Mouse (Mus musculus) adrenal gland, postnatal 10 days (tissue): ENCODE results near the gene Ppig. TPM values are rescaled to one million over a fixed set of nuclear protein-coding genes. Genes with fewer than 3 reads are reported as not detected.
"Not testable (repeated sequence)": the region's sequence is repeated elsewhere in the genome, so short reads cannot be mapped to it uniquely, and the experiment has no call there.

ENCODE experiments used
- DNase-seq: peaks from one replicate; pipeline ENCODE4 v3.0.0; 2021; ENCODE audit warnings: mixed read lengths
- long read RNA-seq, 2 experiments: library from polyadenylated mRNA; stranded (forward); transcript quantifications; one replicate each; pipeline ENCODE4 v2.0.0; 2021
- total RNA-seq, 2 experiments: library from RNA; stranded (reverse); gene quantifications; 2 replicates each; pipeline ENCODE4 v1.2.3; 2021

Gene Ppig
- 10 to 100 TPM; 68.5 to 72.8 TPM for total RNA-seq
- long read RNA-seq, experiment 1, full-length matches to known transcripts, result 20 of 34 reads
- long read RNA-seq, experiment 1, partial matches to known transcripts, result 8 of 34 reads
- long read RNA-seq, experiment 1, other reads (novel, unspliced or antisense), result 6 of 34 reads
- long read RNA-seq, experiment 2, full-length matches to known transcripts, result 7 of 16 reads
- long read RNA-seq, experiment 2, partial matches to known transcripts, result 2 of 16 reads
- long read RNA-seq, experiment 2, other reads (novel, unspliced or antisense), result 7 of 16 reads

- no peak for DNase-seq
Observed at GRCm38 (mm10) chr2:69722273-69722649, at the start of gene Ppig. TSS of gene Ppig (plus strand) at chr2:69722545.

GRCm38 (mm10) chr2:69673723-69674122, 48.6 kb upstream of the Ppig start:
- DNase-seq, result no peak

GRCm38 (mm10) chr2:69675266-69675665, 47.1 kb upstream of the Ppig start:
- no peak for DNase-seq

DNA sequence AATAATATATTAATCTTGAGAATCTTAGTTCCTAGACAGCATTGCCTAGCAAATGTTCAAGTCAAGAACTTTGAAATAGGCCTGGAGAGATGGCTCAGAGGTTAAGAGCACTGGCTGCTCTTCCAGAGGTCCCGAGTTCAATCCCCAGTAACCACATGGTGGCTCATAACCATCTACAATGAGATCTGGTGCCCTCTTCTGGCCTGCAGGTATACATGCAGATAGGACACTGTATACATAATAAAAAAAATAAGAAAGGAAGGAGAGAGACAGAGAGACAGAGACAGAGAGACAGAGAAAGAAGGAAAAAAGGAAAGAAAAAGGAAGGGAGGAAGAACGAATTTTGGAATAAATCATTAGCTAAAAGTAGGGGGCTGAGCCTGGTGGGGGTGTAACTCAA, 45.6 kb upstream of the Ppig start:
- no peak for DNase-seq

DNA sequence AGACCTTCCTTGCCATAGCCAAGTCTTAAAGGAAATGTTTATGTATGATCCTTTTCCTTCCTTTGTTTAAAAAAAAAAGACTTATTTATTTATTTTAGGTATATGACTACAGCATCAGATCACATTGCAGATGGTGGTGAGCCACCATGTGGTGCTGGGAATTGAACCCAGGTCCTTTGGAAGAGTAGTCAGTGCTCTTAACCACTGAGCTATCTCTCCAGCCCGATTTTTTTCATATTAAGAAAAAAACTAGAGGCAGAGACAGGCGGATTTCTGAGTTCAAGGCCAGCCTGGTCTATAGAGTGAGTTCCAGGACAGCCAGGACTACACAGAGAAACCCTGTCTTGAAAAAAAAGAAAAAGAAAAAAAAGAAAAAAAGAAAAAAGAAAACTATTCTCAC, 45.1 kb upstream of the Ppig start:
- not testable (repeated sequence) for DNase-seq

DNA sequence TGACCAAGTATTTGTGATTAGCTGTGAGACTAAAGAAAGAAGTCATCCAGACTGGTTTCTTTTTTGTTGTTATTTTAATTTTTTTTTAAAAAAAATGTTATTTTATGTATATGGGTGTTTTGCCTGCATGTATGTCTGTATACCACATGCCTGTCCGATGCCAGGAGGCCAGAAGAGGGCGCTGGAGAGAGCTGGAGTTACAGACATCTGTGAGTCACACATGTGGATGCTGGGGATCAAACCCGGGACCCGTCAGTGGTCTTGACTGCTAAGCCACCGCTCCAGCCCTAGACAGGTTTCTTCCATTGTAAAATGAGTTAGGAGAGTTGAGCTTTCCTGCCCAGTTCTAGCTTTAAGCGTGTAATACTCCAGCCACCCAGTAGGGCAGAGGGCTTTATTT, 42.4 kb upstream of the Ppig start:
- DNase-seq, result no peak

GRCm38 (mm10) chr2:69681931-69682330, 40.4 kb upstream of the Ppig start:
- DNase-seq, result no peak

GRCm38 (mm10) chr2:69683036-69683805, 39.1 kb upstream of the Ppig start:
- no peak for DNase-seq

DNA sequence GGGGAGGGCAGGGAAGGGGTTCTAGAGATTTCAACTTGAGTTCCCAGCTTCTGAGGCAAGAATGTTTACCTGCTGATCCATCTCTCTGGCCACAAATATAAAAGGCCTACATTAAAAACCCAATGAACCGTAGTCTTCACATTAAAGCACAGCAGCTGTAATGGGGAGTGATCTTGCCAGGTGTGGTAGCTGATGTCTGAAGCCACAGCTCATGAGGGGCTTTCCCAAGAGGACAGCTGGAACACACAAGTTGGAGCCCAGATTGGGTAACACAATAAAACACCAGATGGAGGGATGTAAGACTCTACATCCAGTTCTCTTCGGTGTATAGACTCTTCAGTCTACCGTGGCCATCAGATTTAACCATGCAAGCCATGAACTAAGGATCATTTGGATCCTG, 37.9 kb upstream of the Ppig start:
- DNase-seq, result no peak

- no peak for DNase-seq
Observed at GRCm38 (mm10) chr2:69690214-69690613, 32.1 kb upstream of the Ppig start.

- DNase-seq, result no peak
Observed at GRCm38 (mm10) chr2:69690843-69691242, 31.5 kb upstream of the Ppig start.

DNA sequence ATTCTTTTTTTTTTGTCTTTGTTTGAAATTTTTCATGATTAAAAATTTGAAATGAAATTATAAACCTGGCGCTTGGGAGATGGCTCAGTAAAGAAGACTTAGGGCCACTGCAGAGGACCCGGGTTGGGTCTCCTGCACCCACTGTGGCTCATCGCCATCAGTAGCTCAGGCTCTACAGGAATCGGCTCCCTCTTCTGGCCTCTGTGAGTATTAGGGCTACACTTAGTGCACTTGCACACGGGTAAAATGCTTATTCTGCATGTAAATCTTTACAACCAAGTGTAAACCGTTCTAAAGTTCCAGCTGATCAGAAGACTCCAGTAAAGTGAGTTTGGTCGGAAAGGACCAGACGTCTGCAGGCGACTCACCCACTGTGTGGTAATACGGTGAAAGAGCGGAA, 28.8 kb upstream of the Ppig start:
- no peak for DNase-seq

DNA sequence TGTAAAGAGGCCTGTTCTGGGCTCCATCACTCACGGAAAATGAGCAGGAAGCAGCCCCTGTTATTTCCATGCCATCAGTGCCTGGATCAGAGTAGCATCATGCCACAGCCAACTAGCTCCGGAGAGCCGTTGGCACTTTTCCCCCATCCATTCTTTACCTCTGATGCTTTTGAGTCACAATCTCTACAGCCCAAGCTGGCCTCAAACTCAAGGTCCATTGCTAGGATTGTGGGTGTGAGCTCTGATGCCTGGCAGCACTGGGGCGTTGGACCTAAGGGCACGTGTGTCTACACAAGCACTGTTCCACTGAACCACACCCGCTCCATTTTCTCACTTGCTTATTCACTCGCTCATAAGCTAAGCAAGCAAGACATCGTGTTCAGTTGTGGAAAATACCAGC, 21.9 kb upstream of the Ppig start:
- DNase-seq, result no peak

- DNase-seq, result peak; percentile 21
Observed at GRCm38 (mm10) chr2:69712171-69712570, 10.2 kb upstream of the Ppig start.

DNA sequence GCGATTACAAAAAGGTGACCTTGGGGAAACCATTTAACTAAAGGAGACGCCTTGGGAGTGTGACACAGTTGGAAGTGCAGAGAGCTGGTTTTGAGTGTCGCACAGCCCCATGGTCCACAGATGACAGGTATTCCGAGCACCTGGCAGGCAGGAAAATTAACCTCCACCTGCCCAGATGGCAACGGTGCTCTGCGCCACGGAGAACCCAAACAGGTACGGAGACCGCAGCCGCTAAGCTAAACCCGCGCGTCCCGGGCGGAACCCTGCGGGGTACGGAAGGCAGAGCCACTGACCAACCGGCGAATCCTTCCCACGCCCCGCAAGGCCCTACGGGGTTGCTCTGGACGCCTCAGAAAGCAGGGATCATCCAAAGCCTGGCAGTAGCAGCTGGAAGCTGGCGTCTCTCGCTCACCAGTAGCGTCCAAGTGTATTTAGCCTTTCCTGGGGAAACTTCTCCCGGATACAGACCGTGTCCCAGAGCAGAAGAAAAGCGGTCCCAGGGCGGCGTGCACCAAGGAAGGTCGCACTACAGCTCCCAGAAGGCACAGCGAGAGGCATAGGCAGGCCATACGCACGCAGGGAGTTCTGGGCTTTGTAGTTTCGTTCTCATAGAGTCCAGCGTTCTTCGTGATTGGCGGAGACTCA, 9.2 kb upstream of the Ppig start, which contains the start of gene Fastkd1:
Gene Fastkd1 (minus strand): TSS at position 536 of the 645 bp plus-strand sequence.
- DNase-seq, result peak; percentile 88

GRCm38 (mm10) chr2:69713626-69714014, 8.7 kb upstream of the Ppig start:
- DNase-seq, result no peak

- DNase-seq, result peak; percentile 10
Observed at GRCm38 (mm10) chr2:69714126-69714525, 8.2 kb upstream of the Ppig start.

- no peak for DNase-seq
Observed at GRCm38 (mm10) chr2:69716483-69716882, 5.9 kb upstream of the Ppig start.

GRCm38 (mm10) chr2:69719121-69719520, 3.2 kb upstream of the Ppig start:
- peak; percentile 59 for DNase-seq

DNA sequence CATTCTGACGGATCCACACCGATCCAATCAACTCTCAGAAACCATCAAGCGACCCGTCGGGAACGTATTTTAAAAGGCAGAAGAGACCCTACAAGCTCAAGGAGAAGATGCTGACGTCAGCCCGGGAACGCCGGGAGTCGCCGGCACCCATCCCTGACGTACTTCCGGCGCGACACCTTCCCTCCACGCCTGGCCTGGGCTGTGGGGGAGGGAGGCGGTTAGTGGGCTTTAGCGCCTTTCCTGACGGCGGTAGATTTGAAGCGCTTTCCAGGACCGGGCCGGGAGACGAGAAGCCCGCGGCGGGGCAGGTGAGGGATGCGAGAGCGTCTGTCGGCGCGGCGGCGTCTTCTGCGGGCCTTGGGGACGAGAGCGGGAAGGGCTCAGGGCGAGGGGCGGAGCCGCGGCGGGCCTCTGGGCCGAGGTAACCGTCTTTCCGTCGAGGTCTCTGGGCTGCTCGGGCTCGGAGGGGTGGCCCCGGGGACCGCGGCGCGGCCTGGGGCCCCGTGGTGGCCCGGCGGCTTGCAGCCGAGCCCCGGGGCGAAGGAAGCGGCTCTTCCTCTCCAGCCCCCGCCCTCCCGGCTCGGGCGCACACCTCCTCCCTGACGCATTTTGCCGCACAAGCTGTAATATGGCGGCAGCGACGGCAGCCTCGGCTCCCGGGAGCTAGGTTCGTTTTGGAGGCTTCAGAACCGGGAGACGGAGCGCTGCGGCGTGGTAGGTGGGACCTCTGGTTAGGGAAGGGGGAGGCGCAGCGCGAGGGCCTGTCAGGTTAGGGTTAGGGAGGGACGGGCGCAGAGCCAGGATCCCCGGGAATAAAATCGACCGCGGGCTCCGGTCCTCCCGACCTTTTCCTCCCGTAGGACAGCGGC, 539 bp downstream of the Ppig start:
- DNase-seq, result peak; percentile 95

GRCm38 (mm10) chr2:69723519-69723825, 1.1 kb downstream of the Ppig start:
- DNase-seq, result no peak

DNA sequence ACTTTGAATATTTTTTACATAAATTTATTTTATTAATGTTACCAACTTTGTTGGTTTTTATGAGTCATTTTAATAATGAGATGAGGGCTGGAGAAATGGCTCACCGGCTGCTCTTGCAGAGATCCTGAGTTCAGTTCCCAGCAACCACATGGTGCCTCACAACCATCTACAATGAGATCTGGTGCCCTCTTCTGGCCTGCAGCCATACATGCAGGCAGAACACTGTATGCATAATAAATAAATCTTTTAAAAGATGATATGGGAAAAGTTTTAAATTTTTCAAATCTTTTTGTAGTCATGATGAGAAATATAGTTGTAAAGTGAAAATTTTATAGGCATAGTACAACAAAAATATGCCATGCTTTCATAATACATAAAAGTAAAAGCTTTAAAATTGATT, 22.7 kb downstream of the Ppig start:
- no peak for DNase-seq

DNA sequence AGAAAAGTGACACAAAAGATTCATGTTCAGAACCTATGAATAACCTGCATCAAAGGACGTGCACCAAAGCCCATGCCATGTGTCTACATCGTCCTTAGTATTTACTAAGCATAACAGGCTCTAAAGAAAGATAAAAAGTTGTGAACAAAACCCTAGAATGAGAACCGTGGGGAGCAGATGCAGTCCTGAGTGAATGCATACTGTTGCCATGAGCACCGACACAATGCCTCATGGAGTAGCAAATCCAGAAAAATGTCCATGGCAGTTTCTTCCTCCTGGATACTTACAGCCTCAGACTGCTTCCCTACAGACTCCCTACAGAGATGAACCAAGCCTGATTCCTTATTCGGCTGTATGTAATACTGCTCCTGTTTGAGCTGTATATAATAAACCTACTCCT, 38.6 kb downstream of the Ppig start:
- no peak for DNase-seq
